Mouse (Mus musculus) kidney, adult 18-20 months (tissue): ENCODE measurements around the gene Wasf2.

ENCODE experiments used
- DNase-seq: peaks from one replicate; pipeline ENCODE4 v3.0.0; 2021

Wasf2 gene

DNA sequence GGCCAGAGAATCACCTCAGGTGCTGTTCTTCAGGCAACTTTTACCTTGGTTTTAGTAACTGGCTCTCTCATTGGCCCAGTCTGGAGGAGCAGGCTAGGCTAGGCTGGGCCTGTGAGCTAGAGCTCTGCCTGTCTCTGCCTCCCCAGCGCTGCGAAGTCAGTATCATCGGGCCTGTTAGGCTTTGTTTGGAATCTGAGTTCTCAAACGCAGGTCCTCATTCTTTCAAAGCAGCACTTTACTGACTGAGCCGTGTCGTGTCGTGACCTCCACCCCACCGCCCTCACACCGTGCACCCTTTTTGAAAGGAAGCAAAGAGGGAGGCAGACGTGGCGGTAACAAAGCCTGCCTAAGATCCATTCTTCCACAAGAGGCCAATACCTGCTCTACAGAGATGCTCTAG lies 914 bp upstream of the Wasf2 start:
- no peak for DNase-seq

- DNase-seq, result peak; percentile 40
Measured at GRCm38 (mm10) chr4:133130890-133131741, 811 bp downstream of the Wasf2 start.

DNA sequence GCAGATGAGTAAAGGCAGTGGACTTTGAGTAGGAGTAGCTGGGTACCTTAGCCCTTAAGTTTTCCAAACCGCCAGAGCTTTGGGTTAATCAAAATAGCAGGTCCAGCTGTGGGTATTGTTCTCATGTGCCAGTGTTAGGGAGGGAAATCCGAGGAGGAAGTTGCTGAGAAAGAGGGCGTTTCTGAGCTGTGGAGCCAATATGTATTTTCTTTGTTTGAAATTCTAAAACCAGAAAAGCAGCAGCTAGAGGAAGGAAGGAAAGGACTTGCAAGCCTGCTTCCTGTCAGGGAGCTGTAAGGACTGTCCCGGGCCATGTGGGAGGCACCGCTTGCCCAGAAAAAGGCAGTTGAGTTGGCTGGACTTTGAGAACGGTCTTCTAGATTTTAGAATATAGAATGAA lies 1.7 kb downstream of the Wasf2 start:
- DNase-seq, result peak; percentile 44

DNA sequence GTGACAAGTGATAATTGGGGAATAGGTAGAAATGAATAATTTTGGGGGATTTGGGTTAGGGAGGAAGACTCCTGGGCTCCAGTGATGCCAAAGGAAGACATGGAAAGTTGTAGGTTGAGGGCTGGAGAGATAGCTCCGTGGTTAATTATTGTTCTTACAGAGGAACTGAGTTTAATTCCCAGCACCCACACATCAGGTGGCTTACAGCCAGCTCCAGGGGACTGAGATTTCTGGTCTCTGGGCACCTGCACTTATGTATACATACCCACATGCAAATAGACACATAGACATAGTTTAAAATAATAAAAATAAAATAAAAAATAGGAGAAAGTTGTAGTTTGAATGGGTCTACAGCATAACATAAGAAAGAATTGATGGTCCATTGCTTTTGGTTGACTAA lies 6.6 kb downstream of the Wasf2 start:
- DNase-seq, result no peak

DNA sequence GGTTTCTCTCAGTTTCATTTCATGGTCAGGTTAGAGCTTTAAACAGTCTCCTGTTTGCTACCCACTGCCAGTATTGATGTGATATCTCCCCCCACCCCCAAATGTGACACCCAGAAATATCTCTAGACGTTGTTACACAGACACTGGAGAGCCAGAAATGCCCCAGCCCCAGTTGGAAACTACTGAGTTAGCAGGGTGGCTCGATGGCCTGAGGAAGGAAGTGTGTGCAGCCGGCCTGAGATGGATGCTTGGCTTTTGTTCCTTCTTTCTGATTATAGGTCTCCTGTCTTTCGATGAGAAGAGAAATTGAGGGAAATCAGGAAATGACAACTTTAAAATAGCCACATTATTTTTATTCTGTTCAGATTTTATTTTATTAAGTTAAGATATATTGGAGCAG lies 8.7 kb downstream of the Wasf2 start:
- DNase-seq, result no peak

GRCm38 (mm10) chr4:133155006-133155405 lies 24.7 kb downstream of the Wasf2 start:
- no peak for DNase-seq

GRCm38 (mm10) chr4:133155726-133156125 lies 25.4 kb downstream of the Wasf2 start:
- DNase-seq, result no peak

DNA sequence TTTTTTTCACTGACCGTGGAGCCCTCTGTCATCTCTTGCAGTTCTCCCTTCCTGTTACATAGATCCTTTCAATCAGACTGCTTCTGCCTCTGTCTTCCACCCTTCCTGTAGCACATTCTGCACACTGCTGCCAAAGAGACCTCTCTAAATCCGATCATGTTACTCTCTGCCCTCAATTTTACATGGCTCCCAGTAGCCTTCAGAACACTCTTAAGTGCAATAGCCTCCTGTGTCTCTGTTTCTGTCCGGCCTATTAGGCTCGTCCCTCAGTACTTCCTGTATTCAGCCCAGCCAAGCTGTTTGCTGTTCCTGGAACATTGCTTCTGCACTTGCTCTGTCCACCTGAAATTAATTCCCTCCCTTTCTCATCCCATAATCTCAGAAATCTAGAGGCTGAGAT lies 26.1 kb downstream of the Wasf2 start:
- no peak for DNase-seq

- no peak for DNase-seq
Measured at GRCm38 (mm10) chr4:133156831-133157230, 26.5 kb downstream of the Wasf2 start.

- DNase-seq, result no peak
Measured at GRCm38 (mm10) chr4:133159127-133159526, 28.8 kb downstream of the Wasf2 start.

- DNase-seq, result no peak
Measured at GRCm38 (mm10) chr4:133159646-133160045, 29.3 kb downstream of the Wasf2 start.

DNA sequence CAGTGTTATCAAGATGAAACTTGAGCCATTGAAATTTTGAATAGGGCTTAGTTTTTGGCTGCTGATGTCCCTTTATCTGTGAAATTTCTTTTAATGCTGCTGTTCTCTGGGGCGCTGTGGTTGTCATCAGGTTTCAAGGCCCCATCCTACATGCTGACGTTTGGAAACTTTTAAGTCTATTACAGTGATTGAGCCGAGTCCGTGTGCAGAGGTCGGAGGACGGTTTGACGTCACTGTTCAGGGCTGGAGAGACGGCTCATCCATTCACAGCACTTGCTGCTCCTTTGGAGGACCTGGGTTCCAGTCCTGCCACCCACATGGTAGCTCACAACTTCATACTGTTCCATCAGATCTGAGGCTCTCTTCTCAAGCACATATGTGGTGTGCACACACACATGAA lies 29.9 kb downstream of the Wasf2 start:
- DNase-seq, result no peak

DNA sequence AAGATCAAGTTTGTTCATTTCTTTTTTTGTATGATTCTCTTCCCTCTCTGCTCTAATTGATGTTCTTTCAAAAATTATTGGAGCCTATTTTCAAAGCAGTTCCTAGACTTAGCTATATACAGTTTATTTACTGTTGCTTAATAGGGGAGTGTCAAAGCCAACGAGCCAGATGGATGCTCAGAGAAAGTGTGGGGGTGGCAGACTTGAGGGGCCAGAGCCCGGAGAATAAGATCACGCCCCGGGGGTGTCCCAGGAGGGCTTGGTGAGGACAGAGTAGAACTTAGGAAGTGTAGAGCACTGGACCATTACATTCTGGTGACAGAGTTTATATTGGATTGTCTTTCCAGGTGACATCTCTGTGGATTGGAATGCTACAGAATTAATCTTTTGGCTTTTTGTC lies 30.5 kb downstream of the Wasf2 start:
- no peak for DNase-seq

DNA sequence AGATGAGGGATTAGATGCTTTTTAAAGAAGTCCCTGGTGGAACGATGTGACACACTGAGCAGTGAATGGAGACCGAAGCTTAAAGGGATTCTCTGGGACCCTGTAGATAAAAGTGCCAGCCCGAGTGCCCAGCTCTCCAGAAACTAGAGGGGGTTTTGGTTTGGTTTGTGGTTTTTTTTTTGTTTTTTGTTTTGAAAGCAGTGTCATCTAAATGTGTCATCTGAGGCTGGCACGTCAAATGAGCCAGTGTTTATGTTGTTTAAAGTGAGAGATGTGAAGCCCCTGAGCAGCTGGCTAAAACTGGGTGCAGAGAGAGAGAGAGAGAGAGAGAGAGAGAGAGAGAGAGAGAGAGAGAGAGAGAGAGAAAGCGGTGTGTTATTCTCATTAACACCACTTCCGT lies 31.9 kb downstream of the Wasf2 start:
- DNase-seq, result no peak

DNA sequence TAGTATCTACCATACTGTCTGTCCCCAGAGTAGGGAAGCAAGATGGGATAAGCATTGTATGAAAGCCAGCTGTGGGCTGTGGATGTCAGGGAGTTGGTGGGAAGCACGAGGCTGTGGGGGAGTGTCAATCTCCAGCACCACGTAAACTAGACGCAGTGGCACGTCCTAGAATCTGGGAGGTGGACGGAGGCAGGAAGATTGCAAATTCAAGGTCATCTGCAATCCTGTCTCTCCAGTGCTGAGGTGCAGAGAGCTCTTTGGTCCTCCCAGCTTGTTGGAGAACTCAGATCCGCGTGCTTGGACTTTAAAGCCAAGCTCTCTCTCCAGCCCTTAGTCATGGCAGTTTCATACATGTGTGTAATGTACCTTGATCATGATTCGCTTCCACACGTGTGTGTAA lies 36.5 kb downstream of the Wasf2 start:
- DNase-seq, result no peak

GRCm38 (mm10) chr4:133169237-133170055 lies 39.1 kb downstream of the Wasf2 start:
- no peak for DNase-seq

GRCm38 (mm10) chr4:133170056-133170524 lies 39.8 kb downstream of the Wasf2 start:
- DNase-seq, result no peak

GRCm38 (mm10) chr4:133170616-133171015 lies 40.3 kb downstream of the Wasf2 start:
- DNase-seq, result no peak

GRCm38 (mm10) chr4:133172451-133172850 lies 42.1 kb downstream of the Wasf2 start:
- no peak for DNase-seq

DNA sequence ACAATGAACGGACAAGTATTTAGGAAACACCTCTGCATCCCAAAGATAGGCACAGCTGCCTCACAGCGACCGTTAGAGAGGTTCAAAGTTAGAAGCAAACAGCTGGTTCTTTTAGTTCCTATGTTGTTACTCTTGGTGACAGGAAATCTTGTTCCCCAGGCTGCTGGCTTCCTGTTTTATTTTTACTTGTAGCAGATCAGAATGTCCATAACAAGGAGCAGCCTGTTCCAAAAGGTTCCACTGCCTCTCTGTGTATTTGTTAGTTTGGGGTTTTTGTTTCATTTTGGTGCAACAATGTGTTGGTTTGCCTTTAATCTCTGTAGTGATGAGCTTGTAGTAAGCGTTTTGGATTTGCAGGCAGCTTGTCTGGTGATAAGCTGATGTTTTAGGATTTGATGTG lies 44.1 kb downstream of the Wasf2 start:
- no peak for DNase-seq

GRCm38 (mm10) chr4:133175274-133175673 lies 45.0 kb downstream of the Wasf2 start:
- no peak for DNase-seq

- DNase-seq, result no peak
Measured at GRCm38 (mm10) chr4:133175998-133176760, 45.9 kb downstream of the Wasf2 start.

DNA sequence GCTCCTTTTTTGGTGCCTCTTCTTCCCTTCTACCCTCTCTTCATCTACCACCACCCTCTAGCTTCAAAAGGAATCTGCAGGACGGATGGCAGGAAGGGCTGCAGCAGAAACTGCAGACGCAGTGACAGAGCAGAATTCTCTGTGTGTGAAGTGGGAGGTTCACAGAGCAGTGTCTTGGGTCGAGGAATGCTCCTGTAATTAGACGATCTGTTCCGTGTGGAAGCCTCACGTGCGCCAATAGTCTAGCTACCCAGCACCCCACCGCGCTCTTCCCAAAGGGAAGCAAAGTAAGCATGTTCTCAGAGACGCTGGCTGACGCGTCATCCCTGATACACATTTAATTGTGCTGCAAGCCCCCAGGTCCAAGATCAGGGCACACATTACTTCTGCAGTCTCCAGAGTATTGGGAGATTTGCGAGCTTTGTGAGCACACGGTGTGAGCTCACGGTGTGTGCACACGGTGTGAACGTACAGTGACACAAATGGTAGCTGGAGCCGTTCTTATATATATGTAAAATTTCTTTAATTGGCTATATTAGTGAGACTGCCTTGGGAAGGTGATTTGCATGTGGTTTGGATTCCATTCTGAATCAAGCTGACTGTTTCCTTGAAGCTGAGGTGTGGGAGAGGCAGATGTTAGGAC lies 46.6 kb downstream of the Wasf2 start:
- DNase-seq, result no peak
